Mouse (Mus musculus): Measurements from ENCODE around the gene Wrap73.

DNA sequence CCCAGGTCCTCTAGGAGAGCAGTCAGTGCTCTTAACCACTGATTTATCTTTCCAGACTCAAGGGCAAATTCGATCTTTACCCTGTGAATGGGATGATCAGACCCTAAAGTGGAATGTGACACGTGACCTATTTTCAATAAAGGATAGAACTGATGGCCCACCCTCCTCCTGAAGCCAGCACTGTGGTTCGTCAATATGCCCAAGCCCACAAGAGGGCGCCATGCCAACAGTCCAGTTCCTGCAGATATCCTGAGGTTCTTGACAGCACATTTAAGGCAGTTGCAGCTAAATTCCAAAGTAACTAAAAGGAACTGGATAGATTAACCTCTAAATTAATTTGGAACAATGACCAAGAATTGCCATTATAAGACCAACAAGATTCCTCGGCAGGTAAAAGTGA lies 24.9 kb downstream of the Wrap73 start:
- TF ChIP-seq POLR2A (IDR thresholded peaks at IDR 0.05; ENCODE audit: low read depth, low read length) (no peak), CTCF (IDR thresholded peaks at IDR 0.05; ENCODE audit: extremely low read depth, insufficient read length, insufficient replicate concordance, low read depth, low read length) (peak; percentile 59; the same call in 1 of the 2 replicates)
